Mouse (Mus musculus): ENCODE measurements at regions not wholly inside any gene's neighbourhood (a gene's known extent, or its start where the extent isn't known, plus 50 kb on each side); places are given as distances from the start of the nearest gene placed in this dataset.
"Not testable (repeated sequence)": the region's sequence is repeated elsewhere in the genome, so short reads cannot be mapped to it uniquely, and the experiment has no call there.

- DNase-seq: no peak
Observed at GRCm38 (mm10) chr2:71597956-71598355, 51.4 kb upstream of the Dlx2 start.

DNA sequence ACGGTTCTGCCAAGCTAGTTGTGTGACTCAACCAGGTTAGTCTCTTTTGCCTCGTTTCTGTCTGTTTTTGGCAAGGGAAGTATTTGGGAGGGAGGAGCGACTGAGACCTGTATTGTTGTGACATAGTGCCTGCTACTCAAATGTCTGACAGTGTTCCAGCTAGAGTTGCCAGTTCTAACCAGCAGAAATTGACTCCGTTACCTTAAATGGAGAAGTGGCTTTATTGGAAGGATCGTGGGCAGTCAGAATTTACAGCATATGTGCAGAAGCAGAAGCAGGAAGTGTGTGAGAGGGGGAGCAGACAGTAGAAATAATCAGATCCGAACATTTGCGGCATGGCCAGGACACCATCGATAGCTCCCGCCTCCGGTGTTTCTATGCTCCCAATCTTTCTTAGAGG, 51.8 kb upstream of the Dlx2 start:
- DNase-seq: no peak

- peak; percentile 72 to 89 for DNase-seq
Observed at GRCm38 (mm10) chr2:71598778-71599177, 52.2 kb upstream of the Dlx2 start.

DNA sequence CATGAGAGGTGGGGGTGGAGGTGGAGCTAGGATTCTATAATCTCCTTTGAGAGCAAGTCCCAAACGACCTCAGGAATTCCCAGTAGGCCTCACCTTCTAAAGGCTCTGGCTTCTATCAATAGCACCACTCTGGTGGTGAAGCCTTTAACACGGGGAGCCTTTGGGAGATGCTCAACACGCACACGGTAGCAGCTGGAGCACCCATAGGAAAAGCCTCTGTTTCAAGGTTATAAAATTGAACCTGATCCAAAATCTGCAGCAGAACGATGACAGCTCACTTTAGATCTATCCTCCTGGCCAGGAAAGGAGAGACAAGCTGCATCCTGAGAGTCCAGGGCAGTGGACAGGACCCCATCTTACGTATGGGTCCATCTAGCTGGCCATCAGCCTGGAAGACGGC, 53.7 kb upstream of the Dlx2 start:
- DNase-seq: no peak

DNA sequence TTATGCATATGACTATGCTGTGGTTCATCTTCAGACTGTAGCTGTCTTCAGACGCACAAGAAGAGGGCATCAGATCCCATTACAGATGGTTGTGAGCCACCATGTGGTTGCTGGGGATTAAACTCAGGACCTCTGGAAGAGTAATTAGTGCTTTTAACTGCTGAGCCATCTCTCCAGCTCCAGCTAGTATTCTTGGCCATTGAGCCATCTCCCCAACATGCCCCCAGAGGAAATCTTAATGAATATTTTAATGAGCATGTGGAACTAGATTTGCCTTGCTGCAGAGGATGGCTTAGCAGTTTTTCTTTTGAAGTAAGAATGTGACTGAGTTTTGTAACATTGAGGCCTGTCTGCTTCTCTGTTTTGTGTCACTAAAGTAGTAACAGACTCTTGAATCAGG, 54.4 kb upstream of the Dlx2 start:
- no peak for DNase-seq

DNA sequence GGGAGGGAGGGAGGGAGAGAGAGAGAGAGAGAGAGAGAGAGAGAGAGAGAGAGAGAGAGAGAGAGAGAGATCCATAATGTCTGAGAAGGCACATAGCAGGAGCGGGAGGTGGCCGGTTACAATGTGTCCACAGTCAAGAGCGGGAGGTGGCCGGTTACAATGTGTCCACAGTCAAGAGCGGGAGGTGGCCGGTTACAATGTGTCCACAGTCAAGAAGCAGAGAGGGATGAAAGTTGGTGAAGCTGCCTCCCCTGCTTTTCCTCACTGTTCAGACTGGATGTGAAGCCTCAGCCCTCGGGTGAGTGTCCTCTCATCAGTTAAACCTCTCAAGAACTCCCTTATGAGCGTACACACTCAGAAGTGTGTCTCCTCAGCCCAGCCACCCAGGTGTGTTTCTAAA, 57.2 kb upstream of the Dlx2 start:
- not testable (repeated sequence) for DNase-seq

- DNase-seq: no peak
Observed at GRCm38 (mm10) chr2:71605606-71606005, 59.1 kb upstream of the Dlx2 start.

DNA sequence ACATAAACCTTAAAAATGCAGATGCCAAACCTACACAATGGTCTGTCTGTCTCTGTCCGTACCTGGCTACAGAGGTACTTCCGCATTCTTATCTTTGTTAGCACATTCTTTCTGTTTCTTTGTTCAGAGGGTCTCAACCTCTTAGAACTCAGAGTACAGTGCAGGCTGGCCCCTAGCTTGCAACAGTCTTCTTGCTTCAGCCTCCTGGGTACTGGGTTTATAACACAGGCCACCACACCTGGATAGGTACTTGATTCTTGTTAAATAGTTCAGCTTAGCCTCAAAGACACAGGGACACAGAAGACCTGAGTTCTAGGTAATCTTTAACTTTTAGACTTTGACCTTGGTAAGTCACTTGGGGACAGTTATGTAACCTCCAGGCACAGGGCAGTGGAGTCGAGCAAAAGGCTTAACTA, 60.5 kb upstream of the Dlx2 start:
- DNase-seq: no peak

- no peak for DNase-seq
Observed at GRCm38 (mm10) chr2:71613216-71613615, 66.7 kb upstream of the Dlx2 start.

GRCm38 (mm10) chr2:71616526-71616925, 70.0 kb upstream of the Dlx2 start:
- DNase-seq: no peak

DNA sequence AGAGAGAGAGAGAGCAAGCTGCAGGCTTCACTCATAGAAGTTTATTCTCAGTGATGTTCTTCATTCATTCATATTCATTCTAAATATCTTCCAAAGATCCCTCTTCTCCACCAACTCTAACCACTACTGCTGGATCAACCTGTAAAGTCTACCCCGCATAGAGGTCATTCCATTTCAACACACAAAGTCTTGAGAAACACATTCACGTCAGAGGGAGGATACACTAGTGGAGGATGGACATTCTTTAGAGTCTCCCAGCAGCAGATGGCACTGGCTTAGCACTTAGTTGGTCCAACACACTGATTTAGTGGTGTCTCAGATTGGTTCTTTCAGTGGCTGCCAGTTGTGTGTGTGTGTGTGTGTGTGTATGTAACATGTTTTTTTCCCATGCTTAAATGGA, 74.9 kb upstream of the Dlx2 start:
- no peak for DNase-seq

DNA sequence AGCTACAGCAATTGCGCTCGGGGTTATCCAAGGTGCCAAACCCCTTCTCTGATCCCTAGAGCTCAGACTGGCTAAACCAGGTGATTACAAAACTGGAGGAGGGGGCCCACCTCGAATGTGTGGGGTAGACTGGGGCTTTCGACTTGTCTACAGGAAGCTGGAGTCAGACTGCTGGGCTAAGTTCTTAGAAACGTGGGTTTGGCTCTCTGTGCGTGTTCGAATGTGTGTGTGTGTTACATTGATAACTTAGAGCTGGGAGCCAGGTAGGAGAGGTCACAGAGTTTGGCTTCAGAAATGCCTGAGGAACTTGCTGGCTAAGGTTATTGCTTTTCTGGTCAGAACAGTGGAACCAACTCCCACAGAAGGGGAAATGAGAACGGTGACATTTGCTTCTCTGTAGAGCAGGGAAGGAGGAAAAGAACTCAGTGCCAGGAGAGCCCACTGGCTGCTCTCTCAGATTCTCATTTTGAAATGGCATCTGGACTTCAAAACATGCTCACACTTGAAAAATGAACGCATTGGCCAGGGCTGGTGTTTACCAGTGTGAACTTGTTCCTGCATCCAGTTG, 76.1 kb upstream of the Dlx2 start:
- no peak for DNase-seq

- DNase-seq: no peak
Observed at GRCm38 (mm10) chr2:71623134-71623533, 76.6 kb upstream of the Dlx2 start.

GRCm38 (mm10) chr2:71625298-71625902, 78.8 kb upstream of the Dlx2 start:
- DNase-seq: no peak

DNA sequence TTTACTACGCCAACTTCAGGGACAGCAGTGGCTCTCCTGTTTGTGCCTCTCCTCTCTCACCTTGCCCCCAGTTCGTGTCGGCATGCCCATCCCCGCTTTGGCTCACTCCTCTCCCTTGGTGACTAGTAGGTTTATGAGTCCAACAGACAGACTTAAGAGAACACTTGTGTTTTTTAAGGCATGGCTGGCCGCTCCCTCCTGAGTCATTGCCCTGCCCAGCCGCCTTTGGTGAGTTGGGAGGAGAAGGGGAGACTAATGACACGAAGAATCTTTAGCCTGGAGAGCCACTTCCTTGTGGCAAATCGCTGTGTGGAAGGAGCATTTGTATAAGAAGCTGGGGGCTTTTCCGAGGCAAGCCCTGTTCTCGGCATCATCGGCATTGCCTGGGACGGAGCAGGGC, 79.8 kb upstream of the Dlx2 start:
- no peak for DNase-seq

DNA sequence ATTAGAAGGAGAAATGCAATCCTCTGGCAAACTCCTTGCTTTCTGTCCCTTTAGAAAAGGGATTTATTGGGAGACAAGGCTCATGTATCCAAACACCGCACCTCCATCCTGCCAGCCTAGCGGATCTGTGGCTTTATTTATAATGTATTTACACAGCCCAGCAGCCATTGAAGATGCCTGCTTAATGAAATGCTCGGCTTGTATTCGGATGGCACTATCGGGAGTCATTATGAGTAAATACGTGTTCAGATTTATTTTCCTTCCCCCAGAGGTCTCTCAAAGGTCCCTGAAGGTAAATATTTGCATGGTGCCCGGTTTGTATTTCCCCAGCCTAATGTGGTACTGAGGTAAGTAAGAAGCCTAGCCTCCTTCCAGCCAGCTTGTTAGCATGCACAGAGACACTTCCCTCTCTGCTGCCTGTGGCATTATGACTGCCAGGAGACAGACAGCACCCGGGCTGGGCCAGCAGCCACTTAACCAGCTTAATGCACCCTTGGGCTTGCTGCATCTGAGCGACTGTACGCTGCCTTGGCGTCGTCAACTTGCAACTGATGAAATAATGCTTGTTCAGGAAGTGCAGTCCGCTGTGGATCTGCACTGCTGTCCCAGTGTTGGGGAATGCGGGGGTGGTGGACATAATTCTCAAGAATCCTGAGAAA, 80.7 kb upstream of the Dlx2 start:
- DNase-seq: peak in 1 of 2 experiments; percentile 20

GRCm38 (mm10) chr2:71628821-71629220, 82.3 kb upstream of the Dlx2 start:
- DNase-seq: no peak

- peak; percentile 17 to 21 for DNase-seq
Observed at GRCm38 (mm10) chr2:71629301-71630142, 83.0 kb upstream of the Dlx2 start.

GRCm38 (mm10) chr2:71630143-71630463, 83.5 kb upstream of the Dlx2 start:
- no peak for DNase-seq

- DNase-seq: no peak
Observed at GRCm38 (mm10) chr2:71633471-71633870, 86.9 kb upstream of the Dlx2 start.

GRCm38 (mm10) chr2:71634471-71634870, 87.9 kb upstream of the Dlx2 start:
- DNase-seq: no peak

DNA sequence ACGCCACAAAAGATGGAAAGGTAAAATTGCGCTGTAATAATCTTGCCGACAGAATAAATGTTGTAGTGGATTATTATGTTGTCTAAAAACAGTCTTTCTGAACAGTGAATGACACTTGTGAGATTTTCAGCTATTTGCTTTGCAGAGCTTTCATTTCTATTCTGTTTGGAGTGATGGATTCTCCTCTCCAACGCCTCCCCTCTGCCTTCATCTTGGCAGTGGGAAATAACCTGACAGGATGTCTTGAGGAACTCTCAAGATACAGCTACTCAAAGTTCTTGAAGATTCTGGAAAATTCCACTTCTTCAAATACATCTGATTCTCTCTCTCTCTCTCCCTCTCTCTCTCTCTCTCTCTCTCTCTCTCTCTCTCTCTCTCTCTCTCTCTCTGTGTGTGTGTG, 89.6 kb upstream of the Dlx2 start:
- DNase-seq: no peak

DNA sequence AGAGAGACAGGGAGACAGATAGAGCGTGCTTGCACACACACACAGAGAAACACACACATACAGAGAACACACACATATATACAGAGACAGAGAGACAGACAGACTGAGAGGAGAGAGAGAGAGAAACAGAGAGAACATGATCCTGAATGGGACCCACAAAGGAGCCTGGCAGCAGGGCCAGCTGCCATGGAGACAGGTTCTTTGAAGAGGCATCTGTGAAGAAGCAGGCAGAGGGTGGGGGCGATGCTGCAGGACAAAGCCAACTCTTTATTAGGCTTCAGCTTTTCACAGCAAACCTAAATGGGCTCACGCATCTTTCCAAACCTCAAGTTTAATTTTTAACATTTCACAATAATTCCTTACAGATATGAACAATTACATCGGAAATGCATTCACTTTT, 90.0 kb upstream of the Dlx2 start:
- no peak for DNase-seq

DNA sequence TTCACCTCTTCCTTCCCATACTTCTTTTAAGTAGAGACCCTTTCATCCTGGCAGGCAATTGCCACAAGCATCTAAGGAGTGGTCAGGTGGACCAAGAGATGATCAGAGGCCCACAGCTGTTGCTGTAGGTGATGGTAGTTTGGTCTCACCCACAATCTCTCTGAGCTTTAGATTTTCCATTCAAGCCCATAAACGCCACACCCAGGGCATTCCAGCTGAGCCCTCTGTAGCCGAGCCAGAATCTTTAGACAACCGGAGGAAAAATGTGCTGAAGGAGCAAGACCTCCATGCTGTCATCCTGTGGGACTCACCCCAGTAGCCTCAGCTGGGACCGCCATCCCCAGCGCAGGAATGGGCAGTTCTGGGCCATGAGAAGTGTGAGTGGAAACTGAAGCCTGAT, 93.7 kb upstream of the Dlx2 start:
- DNase-seq: no peak

All from cerebellum, postnatal 25 days (tissue).